Mouse (Mus musculus) activated CD4-positive, CD25-positive, alpha-beta regulatory T cell, adult 4 months (primary cell): Measurements from ENCODE around the gene Hectd4. TPM values are rescaled to one million over a fixed set of nuclear protein-coding genes. Genes with fewer than 3 reads are reported as not detected.

Experiments used
- ATAC-seq: one replicate; pipeline ENCODE4 v1.8.0; 2017
- polyA plus RNA-seq, 2 experiments: library from polyadenylated mRNA; unstranded; fragments of 100-300 nt; shearing (Covaris generic); gene quantifications; one replicate each; pipeline ENCODE4 v1.2.1; 2017

The Hectd4 gene
- polyA plus RNA-seq, 2 experiments from 2014 or later: 6.4 to 7.0 TPM

GRCm38 (mm10) chr5:121398146-121398964 is 178.3 kb downstream of the Hectd4 start:
- peak; percentile 7 for ATAC-seq

DNA sequence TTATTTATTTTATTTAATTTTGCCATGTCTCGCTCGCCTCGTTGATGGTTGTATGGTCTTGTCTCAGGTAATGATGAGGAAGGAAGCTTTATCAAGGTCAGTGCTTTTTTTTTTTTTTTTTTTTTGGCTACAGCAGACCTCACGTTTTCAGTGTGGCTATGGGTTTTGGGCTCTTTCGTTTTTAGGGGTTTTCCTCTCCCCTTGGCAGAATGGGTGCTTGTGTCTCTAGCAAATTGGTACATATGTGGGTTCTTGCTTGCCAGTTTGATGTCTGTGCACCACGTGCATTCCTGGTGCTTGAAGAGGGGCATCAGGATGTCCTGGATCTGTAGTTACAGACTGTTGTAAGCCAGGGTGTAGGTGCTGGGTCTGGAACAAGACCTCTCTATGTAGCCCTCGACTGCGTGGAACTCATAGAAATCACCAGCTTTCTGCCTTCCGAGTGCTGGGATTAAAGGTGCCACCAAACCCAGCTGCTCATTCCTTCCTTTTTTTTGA is 179.0 kb downstream of the Hectd4 start:
- no peak for ATAC-seq

DNA sequence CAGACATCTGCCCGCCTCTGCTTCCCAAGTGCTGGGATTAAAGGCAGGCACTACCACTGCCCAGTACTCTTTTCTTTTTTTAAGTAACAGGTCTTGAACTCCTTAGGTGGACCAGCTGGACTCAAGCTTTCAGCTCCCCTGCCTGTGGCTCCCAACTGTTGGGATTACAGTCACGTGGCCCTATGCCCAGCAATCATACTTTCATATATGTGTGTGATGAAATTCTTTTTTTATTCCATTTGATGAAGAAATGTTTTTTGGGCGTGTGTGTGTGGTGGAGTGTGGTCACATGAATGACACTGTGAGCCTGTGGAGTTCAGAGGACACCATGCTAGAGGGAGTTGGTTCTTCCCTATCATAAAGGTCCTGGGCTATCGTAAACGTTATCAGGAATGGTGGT is 179.5 kb downstream of the Hectd4 start:
- ATAC-seq: no peak

DNA sequence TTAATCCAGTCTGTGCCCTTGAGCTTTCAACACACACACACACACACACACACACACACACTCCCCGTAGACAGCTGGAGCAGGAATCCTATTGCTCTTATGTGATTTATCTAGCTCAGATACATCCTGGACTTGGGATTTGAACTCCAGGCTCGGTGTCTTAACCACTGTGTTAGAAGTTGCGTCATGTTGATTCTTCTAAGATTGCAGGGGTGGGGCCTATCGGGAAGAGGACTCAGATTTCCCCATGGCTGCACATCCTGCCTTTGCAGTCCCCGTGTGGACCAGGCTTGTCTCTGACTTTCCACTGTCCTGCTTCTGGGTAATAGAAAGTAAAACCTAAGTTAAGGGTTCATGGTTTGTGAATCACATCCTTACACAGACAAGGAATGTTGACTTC is 180.0 kb downstream of the Hectd4 start:
- ATAC-seq: no peak

GRCm38 (mm10) chr5:121400849-121401248 is 180.8 kb downstream of the Hectd4 start:
- ATAC-seq: no peak

- ATAC-seq: no peak
Observed at GRCm38 (mm10) chr5:121407856-121408255, 187.8 kb downstream of the Hectd4 start.

GRCm38 (mm10) chr5:121410975-121411374 is 191.0 kb downstream of the Hectd4 start:
- no peak for ATAC-seq

Other genes starting within 250 kb of the Hectd4 start
- gene Rph3a, start 210.1 kb upstream of the Hectd4 start, polyA plus RNA-seq: not detected
- gene Ptpn11, start 28.8 kb upstream of the Hectd4 start, polyA plus RNA-seq: 1 to 10 TPM; 6.0 to 9.6 TPM
- 1,000 to 10,000 TPM; 1,893 to 2,041 TPM for gene Rpl6, start 15.7 kb upstream of the Hectd4 start, polyA plus RNA-seq
- gene Trafd1, start 165.4 kb downstream of the Hectd4 start, polyA plus RNA-seq: 10 to 100 TPM; 33.7 to 38.3 TPM
- 10 to 100 TPM; 27.0 to 30.4 TPM for gene Naa25, start 177.7 kb downstream of the Hectd4 start, polyA plus RNA-seq
- gene Tmem116, start 231.7 kb downstream of the Hectd4 start, polyA plus RNA-seq: 1 to 10 TPM in 1 of 2 experiments, under 1 TPM in 1; 0.71 to 1.2 TPM
- gene Erp29, start 232.3 kb downstream of the Hectd4 start, polyA plus RNA-seq: 10 to 100 TPM; 58.4 to 80.5 TPM